Mouse (Mus musculus): ENCODE measurements at regions not wholly inside any gene's neighbourhood (a gene's known extent, or its start where the extent isn't known, plus 50 kb on each side); places are given as distances from the start of the nearest gene placed in this dataset.

DNA sequence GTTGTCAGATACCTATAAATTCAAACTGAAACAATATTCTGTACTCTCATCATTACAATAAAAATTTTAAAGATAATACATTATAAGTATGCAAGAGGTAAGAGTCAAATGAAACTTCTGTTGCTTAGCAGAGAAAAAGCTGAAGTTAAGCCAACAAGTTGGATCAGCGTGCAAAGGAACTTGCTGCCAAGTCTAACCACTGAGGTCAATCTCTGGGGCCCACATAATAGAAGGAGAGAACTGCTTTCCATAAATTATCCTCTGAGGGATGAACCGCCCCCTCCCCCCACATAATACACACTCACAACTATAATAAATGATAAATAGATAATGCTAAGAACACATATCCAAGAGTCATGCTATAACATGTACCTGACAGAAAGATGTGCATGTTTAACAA is 144.2 kb upstream of the Ahr start:
- no peak for TF ChIP-seq POLR2A (IDR thresholded peaks at IDR 0.05; ENCODE audit: low read depth, low read length)
- no peak for TF ChIP-seq CTCF (IDR thresholded peaks at IDR 0.05; ENCODE audit: extremely low read depth, insufficient read length, insufficient replicate concordance, low read depth, low read length)
- Histone ChIP-seq H3K27me3 (ENCODE audit: control insufficient read depth, insufficient read depth, low read length) (no peaks in the 10 kb centered on the region), H3K4me3 (ENCODE audit: low read depth, low read length) (no peak overlapping the region), H3K27ac (ENCODE audit: insufficient read depth, low read depth, low read length) (no peak overlapping the region), H3K4me1 (ENCODE audit: control insufficient read depth, insufficient read depth, insufficient read length, low read length) (no peaks in the 10 kb centered on the region), H3K36me3 (ENCODE audit: control insufficient read depth, insufficient read depth, low read length) (no peaks in the 10 kb centered on the region)
- 65% methylated on average over 2 of the region's 2 CpGs for WGBS

DNA sequence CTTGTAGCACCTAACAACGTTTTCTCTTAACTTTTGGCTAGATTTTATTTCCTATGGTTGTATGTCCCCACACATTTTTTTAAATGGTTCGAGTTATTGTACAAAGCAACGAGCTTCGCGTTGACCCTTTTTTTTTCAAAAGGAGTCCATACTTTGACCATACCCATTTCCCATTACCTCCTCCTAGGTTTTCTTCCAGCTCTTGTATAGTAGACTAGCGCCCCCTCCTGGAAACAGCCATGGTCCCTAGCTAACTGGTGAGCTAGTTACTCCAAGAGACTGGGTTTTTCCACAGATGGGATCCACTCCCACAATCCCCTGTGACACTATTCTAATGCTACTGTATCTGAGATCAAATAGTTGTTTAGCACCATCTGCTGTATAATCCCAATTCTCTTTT is 139.6 kb upstream of the Ahr start:
- H3K4me1 ChIP-seq (ENCODE audit: control insufficient read depth, insufficient read depth, insufficient read length, low read length): no peaks in the 10 kb centered on the region
- 49% methylated on average over 6 of the region's 6 CpGs for WGBS

DNA sequence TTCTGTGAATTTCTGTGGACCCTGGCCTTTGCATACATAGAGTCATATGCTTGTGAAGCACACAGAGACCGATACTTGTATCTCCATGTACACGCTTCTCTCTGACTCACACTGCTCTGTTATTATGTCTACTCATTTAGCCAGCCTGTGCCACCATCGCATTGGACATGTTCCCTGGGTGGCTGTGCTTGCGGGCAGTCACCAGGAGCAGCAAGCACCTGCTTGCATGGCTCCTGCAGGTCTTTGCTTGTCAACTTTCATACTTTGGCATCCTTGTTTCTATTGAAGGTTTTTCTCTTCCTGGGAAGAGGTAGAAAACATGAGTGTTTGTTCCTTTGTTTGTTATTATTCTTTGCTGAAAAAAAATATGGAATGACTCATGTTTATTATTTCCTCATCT is 136.1 kb upstream of the Ahr start:
- no peak for TF ChIP-seq POLR2A (IDR thresholded peaks at IDR 0.05; ENCODE audit: low read depth, low read length)
- TF ChIP-seq CTCF (IDR thresholded peaks at IDR 0.05; ENCODE audit: extremely low read depth, insufficient read length, insufficient replicate concordance, low read depth, low read length): no peak
- H3K4me1 ChIP-seq (ENCODE audit: control insufficient read depth, insufficient read depth, insufficient read length, low read length): no peaks in the 10 kb centered on the region
- H3K36me3 ChIP-seq (ENCODE audit: control insufficient read depth, insufficient read depth, low read length): no peaks in the 10 kb centered on the region
- no peaks in the 10 kb centered on the region for H3K27me3 ChIP-seq (ENCODE audit: control insufficient read depth, insufficient read depth, low read length)
- H3K4me3 ChIP-seq (ENCODE audit: low read depth, low read length): no peak overlapping the region
- H3K27ac ChIP-seq (ENCODE audit: insufficient read depth, low read depth, low read length): no peak overlapping the region
- 90% methylated on average over 4 of the region's 4 CpGs for WGBS

More for the DNA sequence above, 139.6 kb upstream of the Ahr start:
- H3K4me3 ChIP-seq (ENCODE audit: low read depth, low read length): no peak overlapping the region
- H3K27ac ChIP-seq (ENCODE audit: insufficient read depth, low read depth, low read length): no peak overlapping the region
- H3K27me3 ChIP-seq (ENCODE audit: control insufficient read depth, insufficient read depth, low read length): no peaks in the 10 kb centered on the region
- TF ChIP-seq CTCF (IDR thresholded peaks at IDR 0.05; ENCODE audit: extremely low read depth, insufficient read length, insufficient replicate concordance, low read depth, low read length) (no peak), POLR2A (IDR thresholded peaks at IDR 0.05; ENCODE audit: low read depth, low read length) (no peak)
- H3K36me3 ChIP-seq (ENCODE audit: control insufficient read depth, insufficient read depth, low read length): no peaks in the 10 kb centered on the region

DNA sequence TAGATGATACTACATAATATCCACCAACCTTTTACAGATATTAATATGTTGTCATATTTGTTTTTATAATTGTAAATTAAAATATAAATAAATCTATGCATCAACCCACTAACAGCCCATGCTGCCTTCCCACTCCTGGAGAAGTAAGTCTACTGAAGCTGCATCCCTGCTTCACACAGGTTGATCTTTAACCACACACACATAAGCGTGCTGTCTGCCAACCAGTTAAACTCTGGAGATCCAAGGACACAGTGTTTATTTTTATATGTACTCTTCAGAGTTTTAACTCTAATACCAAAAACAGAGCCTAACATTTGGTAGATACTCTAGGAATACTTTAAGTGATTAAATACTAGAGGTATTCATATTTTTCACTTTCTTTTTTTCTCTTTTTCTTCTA is 133.9 kb upstream of the Ahr start:
- Histone ChIP-seq H3K36me3 (ENCODE audit: control insufficient read depth, insufficient read depth, low read length) (no peaks in the 10 kb centered on the region), H3K4me3 (ENCODE audit: low read depth, low read length) (no peak overlapping the region), H3K4me1 (ENCODE audit: control insufficient read depth, insufficient read depth, insufficient read length, low read length) (no peaks in the 10 kb centered on the region), H3K27ac (ENCODE audit: insufficient read depth, low read depth, low read length) (no peak overlapping the region), H3K27me3 (ENCODE audit: control insufficient read depth, insufficient read depth, low read length) (no peaks in the 10 kb centered on the region)
- TF ChIP-seq POLR2A (IDR thresholded peaks at IDR 0.05; ENCODE audit: low read depth, low read length) (no peak), CTCF (IDR thresholded peaks at IDR 0.05; ENCODE audit: extremely low read depth, insufficient read length, insufficient replicate concordance, low read depth, low read length) (no peak)
- WGBS: 30% methylated on average over 1 of the region's 1 CpGs

DNA sequence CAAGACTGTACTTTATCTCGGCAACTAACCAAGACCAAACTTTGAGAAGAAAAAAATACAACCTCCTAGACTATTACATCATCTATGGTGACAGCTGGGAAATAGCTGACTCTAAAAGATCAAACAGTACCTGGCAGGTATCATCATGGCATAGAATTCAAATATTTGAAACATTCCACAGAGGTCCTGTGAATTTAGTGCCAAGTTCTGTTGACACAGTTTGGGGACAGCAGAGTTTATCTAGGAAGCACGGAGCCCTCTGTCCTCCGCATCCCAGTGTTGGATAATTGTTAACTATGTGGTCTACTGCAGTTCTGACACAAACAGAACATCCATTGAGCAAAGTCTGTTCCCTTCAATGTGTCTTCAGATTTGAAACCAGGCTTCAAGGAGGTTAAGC is 132.9 kb upstream of the Ahr start:
- Histone ChIP-seq H3K27me3 (ENCODE audit: control insufficient read depth, insufficient read depth, low read length) (no peaks in the 10 kb centered on the region), H3K4me1 (ENCODE audit: control insufficient read depth, insufficient read depth, insufficient read length, low read length) (no peaks in the 10 kb centered on the region), H3K4me3 (ENCODE audit: low read depth, low read length) (no peak overlapping the region), H3K27ac (ENCODE audit: insufficient read depth, low read depth, low read length) (no peak overlapping the region), H3K36me3 (ENCODE audit: control insufficient read depth, insufficient read depth, low read length) (no peaks in the 10 kb centered on the region)
- 32% methylated on average over 3 of the region's 3 CpGs for WGBS
- TF ChIP-seq POLR2A (IDR thresholded peaks at IDR 0.05; ENCODE audit: low read depth, low read length) (no peak), CTCF (IDR thresholded peaks at IDR 0.05; ENCODE audit: extremely low read depth, insufficient read length, insufficient replicate concordance, low read depth, low read length) (no peak)

DNA sequence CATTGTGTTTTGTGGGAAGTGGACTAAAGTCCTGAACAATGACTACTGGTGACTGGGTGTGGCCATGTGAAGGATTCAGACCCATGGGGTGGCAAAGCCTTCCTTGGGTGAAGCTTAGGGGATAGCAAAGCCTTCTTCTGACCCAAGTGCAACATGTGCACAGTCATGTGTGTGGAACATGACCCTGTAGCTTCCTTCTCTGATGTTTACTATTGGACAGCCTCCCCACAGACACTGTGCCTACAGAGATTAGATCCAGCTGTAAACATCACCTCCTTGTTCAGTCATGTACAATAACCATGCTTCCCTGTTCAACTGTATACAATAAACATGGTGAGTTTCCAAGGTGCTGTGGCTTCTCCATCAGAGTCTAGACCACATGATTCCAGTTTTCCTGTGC is 132.4 kb upstream of the Ahr start:
- H3K36me3 ChIP-seq (ENCODE audit: control insufficient read depth, insufficient read depth, low read length): no peaks in the 10 kb centered on the region
- no peaks in the 10 kb centered on the region for H3K27me3 ChIP-seq (ENCODE audit: control insufficient read depth, insufficient read depth, low read length)
- TF ChIP-seq CTCF (IDR thresholded peaks at IDR 0.05; ENCODE audit: extremely low read depth, insufficient read length, insufficient replicate concordance, low read depth, low read length) (no peak), POLR2A (IDR thresholded peaks at IDR 0.05; ENCODE audit: low read depth, low read length) (no peak)
- H3K27ac ChIP-seq (ENCODE audit: insufficient read depth, low read depth, low read length): no peak overlapping the region
- H3K4me1 ChIP-seq (ENCODE audit: control insufficient read depth, insufficient read depth, insufficient read length, low read length): no peaks in the 10 kb centered on the region
- no peak overlapping the region for H3K4me3 ChIP-seq (ENCODE audit: low read depth, low read length)

DNA sequence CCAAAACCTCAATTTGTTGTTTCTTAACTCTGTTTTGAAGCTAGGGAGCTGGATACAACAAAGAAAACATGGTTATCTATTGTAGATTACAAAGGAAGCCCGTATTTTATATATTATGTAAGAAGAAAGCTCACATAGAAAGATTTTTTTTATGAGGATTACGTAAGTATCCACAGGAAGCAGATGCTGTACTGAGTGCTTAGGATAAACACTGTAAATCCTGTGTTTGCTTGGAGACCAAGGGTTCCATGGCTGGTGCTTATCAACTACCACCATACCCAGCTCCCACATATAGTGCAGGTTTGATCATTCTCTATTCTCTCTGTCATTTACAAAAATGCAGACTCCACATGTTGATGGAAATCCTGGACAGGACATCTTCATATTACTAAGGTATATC is 131.2 kb upstream of the Ahr start:
- no peaks in the 10 kb centered on the region for H3K27me3 ChIP-seq (ENCODE audit: control insufficient read depth, insufficient read depth, low read length)
- 58% methylated on average over 2 of the region's 2 CpGs for WGBS
- H3K4me3 ChIP-seq (ENCODE audit: low read depth, low read length): no peak overlapping the region
- TF ChIP-seq POLR2A (IDR thresholded peaks at IDR 0.05; ENCODE audit: low read depth, low read length): no peak
- TF ChIP-seq CTCF (IDR thresholded peaks at IDR 0.05; ENCODE audit: extremely low read depth, insufficient read length, insufficient replicate concordance, low read depth, low read length): no peak
- no peak overlapping the region for H3K27ac ChIP-seq (ENCODE audit: insufficient read depth, low read depth, low read length)
- no peaks in the 10 kb centered on the region for H3K36me3 ChIP-seq (ENCODE audit: control insufficient read depth, insufficient read depth, low read length)
- no peaks in the 10 kb centered on the region for H3K4me1 ChIP-seq (ENCODE audit: control insufficient read depth, insufficient read depth, insufficient read length, low read length)

DNA sequence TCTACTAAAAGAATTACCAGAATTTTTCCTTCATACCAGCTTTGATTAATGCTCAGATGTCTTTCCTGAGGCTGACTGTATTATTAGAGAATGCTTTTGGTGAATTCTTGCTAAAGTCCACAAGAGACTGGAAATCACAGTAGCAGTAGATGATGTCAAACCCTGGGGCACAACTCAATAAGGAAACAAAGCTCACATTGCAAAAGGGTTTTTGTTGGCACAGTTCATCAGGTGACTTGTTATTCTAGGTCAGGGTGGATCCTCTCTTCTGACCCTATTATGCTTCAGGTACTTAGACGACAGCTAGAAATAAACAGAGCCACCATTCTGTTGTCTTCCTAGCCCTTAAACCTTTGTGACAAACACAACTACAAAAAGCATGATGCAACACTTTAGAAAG is 128.2 kb upstream of the Ahr start:
- Histone ChIP-seq H3K27me3 (ENCODE audit: control insufficient read depth, insufficient read depth, low read length) (no peaks in the 10 kb centered on the region), H3K4me1 (ENCODE audit: control insufficient read depth, insufficient read depth, insufficient read length, low read length) (no peaks in the 10 kb centered on the region), H3K27ac (ENCODE audit: insufficient read depth, low read depth, low read length) (no peak overlapping the region), H3K36me3 (ENCODE audit: control insufficient read depth, insufficient read depth, low read length) (no peaks in the 10 kb centered on the region), H3K4me3 (ENCODE audit: low read depth, low read length) (no peak overlapping the region)
- TF ChIP-seq POLR2A (IDR thresholded peaks at IDR 0.05; ENCODE audit: low read depth, low read length): no peak
- TF ChIP-seq CTCF (IDR thresholded peaks at IDR 0.05; ENCODE audit: extremely low read depth, insufficient read length, insufficient replicate concordance, low read depth, low read length): no peak
- 86% methylated on average over 1 of the region's 1 CpGs for WGBS
